Mouse (Mus musculus) E14TG2a.4 (cell line): ENCODE results near the gene Ralgapa2.

ENCODE experiments used
- CTCF ChIP-seq: conservative IDR thresholded peaks from 2 replicates; pipeline ENCODE4 v1.5.1; 2014; ENCODE audit warnings: low read length
- NANOG ChIP-seq: IDR thresholded peaks from 2 replicates; pipeline ENCODE4 v1.6.1; 2014; ENCODE audit warnings: borderline replicate concordance, low read length, mixed read lengths

DNA sequence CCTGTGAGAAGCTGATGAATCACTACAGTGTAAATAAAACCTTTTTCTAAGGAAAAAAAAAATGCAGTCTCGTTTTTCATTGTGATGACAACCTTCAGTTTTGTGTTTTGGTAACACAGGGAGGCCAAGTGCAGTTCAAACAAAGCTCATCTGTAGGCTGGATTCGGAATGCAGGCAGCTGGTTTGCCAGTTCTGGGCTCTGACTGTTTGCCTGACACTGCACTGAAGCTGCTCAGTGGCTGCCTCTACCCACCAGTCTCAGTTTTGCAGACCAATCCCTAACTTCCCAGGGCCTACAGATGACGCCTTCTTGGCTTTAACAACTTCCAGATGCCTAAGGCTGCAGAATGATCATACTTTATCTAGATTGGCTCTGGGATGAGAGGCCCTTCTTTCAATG lies 205.1 kb downstream of the Ralgapa2 start:
- no peak for TF ChIP-seq CTCF
- no peak for TF ChIP-seq NANOG
